Mouse (Mus musculus) retina, adult 2 months (tissue): ENCODE measurements around the gene Spata17.
A peak's percentile ranks its signal among the peaks of the same experiment; 100 is the strongest.

Experiments
- DNase-seq: peaks from one replicate; pipeline ENCODE4 v3.0.0-alpha.2; 2012; ENCODE audit warnings: low read depth, low spot score

Spata17 gene

GRCm38 (mm10) chr1:187215181-187216116 is at the start of gene Spata17, which contains the start of gene Gpatch2:
TSS of gene Spata17 (minus strand) at chr1:187215465.
TSS of gene Gpatch2 (plus strand) at chr1:187215508.
- DNase-seq: peak; percentile 71

DNA sequence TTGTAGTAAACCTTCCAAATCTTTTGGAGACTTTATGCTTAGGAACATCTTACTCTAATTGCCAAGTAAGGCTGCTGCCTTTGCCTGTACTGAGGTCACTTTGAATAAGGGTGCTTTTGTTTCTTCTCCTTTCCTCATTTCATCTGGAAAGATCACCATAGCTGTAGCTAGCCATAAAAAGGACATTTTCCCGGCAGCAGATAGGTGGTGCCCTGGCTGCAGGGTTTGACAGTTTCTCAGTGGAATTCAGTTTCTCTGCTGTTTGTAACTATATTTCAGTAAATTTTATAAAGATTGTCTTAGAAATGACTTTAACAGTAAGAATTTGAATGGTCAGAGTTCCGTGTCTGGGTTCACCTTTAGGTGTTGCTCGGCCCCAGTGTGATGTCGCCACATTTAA is 43.5 kb upstream of the Spata17 start:
- no peak for DNase-seq

DNA sequence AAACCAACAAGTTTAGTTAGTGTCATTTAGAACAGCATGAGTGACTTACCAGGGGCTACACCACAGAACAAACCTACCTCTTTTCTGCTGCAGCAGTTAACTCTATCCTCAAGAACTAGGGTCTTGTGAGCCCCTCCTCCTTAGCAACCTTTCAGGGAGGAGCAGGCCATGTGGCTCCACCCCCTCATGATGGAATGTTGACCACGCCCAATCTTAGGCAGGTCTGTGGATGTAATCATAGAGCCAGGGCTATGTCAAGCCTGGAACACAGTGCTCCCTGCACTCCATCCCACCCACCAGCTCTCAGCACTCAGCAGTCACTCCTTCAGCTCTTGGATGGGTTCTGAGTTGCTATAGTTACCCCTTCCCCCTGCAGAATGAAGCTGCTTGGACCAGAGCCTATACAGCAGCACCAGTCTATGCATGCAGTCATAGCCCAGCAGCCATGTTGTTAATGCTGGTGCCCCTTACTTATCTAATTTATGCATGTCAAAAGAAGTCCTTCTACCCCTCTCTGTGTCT is 35.5 kb upstream of the Spata17 start:
- no peak for DNase-seq

GRCm38 (mm10) chr1:187244734-187245133 is 29.5 kb upstream of the Spata17 start:
- no peak for DNase-seq

- no peak for DNase-seq
These were observed 26.1 kb upstream of the Spata17 start for GRCm38 (mm10) chr1:187241329-187241728.

DNA sequence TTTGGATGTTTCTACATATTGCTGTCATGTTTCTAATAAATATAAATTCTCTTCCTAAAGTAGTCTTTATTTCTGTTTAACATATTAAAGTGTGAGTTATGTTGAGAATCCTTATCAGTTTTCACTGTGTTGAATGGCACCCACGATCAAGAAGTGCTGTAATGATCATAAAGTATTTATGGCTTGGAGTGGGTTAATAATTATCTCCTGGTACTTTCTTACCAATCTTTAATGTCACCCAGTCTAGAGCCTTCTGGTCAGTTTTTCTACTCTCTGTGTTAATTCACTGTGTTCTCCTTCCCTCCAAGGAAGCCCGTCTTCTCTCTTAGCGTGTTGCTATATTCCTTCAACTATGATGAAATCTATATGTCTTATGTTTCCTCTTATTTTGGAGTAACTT is 25.0 kb upstream of the Spata17 start:
- no peak for DNase-seq

- no peak for DNase-seq
These were observed 22.8 kb upstream of the Spata17 start for GRCm38 (mm10) chr1:187238061-187238460.

- DNase-seq: no peak
These were observed 21.0 kb upstream of the Spata17 start for GRCm38 (mm10) chr1:187236296-187236695.

GRCm38 (mm10) chr1:187235161-187235560 is 19.9 kb upstream of the Spata17 start:
- DNase-seq: no peak

- DNase-seq: no peak
These were observed 17.8 kb upstream of the Spata17 start for GRCm38 (mm10) chr1:187232996-187233615.

GRCm38 (mm10) chr1:187232196-187232955 is 17.1 kb upstream of the Spata17 start:
- no peak for DNase-seq

GRCm38 (mm10) chr1:187230255-187230654 is 15.0 kb upstream of the Spata17 start:
- no peak for DNase-seq

GRCm38 (mm10) chr1:187228414-187229146 is 13.3 kb upstream of the Spata17 start:
- no peak for DNase-seq

DNA sequence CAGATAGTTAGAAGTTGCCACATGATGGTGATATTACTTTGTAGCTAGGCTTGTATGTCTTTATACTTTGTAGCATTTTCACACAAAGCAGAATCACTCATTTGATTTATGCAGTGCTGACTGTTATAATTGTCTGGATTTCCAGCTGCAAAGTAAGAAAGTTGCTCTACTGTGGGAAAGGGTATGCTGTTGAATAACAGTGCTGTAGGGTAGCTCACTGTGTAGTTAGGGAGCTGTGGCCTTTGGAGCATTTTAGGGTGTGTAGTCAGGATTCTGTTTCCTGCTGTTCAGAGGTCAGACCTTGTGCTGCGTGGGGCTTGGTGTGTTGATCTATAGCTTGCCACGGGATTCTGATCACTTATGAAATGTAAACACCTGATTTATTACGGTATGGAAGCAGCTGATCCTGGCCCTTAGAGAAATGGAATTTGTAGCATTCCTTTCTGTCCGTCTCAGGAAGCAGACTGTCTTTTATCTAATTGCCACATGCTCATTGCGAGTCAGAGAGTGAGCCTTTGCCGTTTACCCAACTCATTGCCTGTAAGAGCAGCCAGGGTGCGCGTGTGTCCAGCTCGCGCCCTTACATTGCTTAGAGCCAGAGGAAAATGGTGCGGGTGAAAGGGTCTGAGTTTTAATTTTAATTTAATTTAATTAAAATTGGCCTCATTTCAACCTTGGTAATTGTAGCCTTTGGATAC is 11.2 kb upstream of the Spata17 start:
- no peak for DNase-seq

DNA sequence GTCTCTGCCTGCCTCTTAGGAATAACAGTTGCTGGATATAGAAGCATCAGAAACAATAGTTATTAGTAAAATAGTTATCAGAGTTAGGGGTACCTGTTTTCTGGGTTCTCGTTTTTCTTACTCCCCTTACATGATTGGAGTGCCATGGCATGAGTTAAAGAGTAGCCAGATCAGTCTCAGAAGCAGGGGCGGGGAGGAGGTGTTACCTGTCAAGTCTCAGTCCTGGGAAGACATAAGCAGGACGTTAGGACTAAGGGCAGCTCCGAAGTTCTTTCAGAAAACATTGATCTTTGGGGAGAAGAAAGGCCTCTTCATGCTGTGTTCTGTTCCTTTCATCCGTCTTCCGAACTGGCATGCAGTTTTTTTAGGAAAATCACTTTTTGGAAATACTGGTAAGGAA is 5.5 kb upstream of the Spata17 start:
- no peak for DNase-seq

DNA sequence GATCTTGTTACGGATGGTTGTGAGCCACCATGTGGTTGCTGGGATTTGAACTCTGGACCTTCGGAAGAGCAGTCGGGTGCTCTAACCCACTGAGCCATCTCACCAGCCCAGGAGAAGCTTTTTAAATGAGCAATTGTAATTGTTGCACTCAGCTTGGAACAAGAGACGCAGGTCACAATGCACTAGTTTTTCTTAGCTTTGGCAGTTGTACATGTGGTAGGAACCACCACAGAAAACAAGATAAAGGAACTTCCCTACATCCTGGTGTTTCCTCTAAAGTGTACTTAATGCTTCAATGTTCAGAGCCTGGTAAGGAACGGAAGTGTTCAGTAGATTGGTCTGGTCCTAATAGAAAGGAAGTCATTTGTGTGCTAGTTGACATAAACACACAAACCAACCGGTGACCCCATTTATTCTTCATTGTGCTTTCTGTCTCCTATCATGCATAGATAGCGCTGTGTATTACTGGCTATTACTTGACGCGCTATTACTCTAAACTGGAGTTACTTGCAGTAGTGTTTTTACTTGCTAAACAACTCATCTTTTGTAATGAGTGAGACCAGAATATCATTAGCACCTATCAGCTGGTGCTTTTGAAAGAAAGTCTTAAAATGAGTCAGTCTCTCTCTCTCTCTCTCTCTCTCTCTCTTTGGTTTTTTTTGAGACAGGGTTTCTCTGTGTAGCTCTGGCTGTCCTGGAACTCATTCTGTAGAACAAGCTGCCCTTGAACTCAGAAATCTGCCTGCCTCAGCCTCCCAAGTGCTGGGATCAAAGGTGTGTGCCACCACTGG is 1.6 kb upstream of the Spata17 start:
- no peak for DNase-seq

- DNase-seq: no peak
These were observed 4.5 kb downstream of the Spata17 start for GRCm38 (mm10) chr1:187210736-187211135.

- no peak for DNase-seq
These were observed 5.8 kb downstream of the Spata17 start for GRCm38 (mm10) chr1:187209496-187209895.

DNA sequence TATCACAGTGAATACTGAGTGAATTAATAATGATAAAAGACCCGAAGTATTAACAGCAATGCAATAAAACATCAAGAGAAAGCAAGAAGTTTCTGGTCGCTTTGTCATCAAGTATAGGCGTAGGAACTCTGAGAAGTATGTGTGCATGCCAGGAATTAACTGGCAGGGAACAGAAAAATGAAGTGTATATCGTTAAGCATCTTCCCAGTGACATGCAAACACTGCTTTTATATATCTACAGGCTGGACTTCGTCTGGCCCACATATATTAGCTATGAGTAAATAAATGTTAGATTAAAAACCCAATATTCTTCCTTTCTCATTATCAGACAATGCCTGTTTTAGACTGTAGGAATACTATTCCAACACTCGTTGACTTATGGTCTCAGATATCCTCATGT is 9.8 kb downstream of the Spata17 start:
- no peak for DNase-seq

DNA sequence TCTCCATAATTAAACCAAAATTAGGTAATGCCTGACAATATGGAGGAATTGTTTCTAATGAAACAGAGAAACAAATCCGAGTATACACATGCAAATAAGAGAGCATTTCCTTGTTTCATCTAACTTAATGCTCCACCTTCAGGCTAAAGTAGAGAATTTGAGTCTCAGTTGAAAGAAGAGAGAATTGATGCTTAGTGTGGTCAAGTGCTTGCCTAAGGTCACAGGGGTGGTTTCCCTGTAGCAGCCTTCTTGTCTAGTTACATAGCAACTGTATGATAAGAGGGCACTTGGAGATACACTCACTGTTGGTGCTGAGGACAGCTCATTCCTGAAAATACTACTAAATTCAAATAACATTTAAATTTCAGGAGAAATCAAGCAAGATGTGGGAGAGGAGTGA is 36.7 kb downstream of the Spata17 start:
- no peak for DNase-seq
